Mouse (Mus musculus) small intestine, adult 10 weeks (tissue): Measurements from ENCODE around the gene Phf2. TPM values are rescaled to one million over a fixed set of nuclear protein-coding genes. Genes with fewer than 3 reads are reported as not detected.

ENCODE experiments used
- polyA plus RNA-seq: library from polyadenylated mRNA; stranded (reverse); fragments of 350-450 nt; fragmentation: Illumina TruSeq; extraction: RNeasy Lipid Tissue Mini Kit (QIAGEN cat#74804); gene quantifications from one replicate; pipeline ENCODE4 v1.2.3, GENCODE M21; 2014; ENCODE audit warnings: low replicate concordance

Phf2 gene
- 2.9 TPM for polyA plus RNA-seq

DNA sequence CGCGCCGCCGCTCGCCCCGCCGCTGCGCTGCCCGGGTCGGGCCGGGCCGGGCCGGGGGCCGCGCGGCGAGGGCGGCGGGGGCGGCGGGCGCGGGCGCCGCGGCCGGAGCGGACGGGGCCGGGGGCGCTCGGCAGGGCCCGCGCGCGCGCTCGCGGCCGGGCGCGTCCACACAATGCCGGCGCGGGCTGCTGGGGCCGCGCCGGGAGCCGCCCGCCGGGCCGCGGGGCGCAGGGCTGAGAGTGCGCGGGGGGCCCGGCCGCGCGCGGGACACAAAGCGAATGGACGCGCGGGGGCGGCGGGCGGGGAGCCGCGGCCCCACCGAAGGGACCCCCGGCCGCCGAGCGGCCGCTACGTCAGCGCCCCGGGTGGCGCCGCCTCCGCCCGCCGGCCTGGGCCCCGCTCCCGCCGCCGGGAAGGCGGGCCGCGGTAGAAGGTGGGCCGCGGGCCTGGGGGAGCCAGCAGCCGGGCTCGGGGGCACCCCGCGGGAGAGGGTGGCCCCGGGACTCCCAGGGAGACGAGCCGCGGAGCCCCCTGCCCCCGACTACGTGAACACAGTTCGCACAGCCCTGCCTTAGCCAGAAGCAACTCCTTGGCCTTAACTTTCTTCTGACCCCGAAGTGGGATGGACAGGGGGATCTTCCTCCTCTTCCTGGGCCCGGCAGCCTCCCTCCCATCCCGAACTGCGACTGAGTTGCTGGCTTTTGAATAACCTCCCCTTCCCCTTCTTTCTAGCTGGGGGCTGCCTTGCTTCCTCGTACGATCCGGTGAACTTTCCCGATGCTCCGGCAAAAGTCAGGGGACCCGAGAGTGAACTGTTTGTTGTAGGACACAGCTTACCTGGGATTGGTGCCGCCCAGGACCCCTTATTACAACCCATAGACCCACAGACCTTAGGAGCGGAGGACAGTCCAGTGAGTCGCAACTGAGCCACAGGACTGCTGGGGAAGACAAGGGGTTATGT, at the start of gene Phf2:
Gene Phf2, minus strand, starts transcription at position 349 of the 961 bp plus-strand sequence.

Other genes with a start within 250 kb of the Phf2 start
- 1.4 TPM for gene Ptpdc1, start 245.5 kb downstream of the Phf2 start, polyA plus RNA-seq
- gene Barx1, start 208.1 kb downstream of the Phf2 start, polyA plus RNA-seq, result not detected
- 282 TPM for gene Fam120a, start 96.9 kb upstream of the Phf2 start, polyA plus RNA-seq